In the genomic region with DNA sequence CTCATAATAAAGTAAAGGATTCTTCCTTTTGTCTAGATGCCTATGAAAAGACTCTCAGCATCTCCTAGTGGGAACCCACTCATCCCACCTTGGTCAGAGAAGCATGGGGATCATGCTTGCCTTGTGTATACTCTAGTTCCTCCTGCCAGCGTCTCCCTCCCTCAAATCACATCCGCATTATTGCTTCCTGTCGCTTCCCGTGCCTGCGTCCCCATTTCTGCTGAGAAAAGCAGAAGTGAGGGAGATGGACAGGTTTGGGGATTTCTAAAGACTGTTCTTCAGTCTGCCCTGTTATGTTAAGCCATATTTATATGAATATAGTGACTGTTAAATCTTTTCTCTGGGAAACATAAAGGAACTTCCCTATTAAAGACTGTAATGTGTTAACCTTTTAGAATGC, we compare ENCODE assay signal across 31 mouse cellular contexts. TPM values are rescaled to one million over a fixed set of nuclear protein-coding genes. Genes with fewer than 3 reads are reported as not detected.
DNase-seq lines count a peak whose midpoint lies in the region; ATAC-seq lines count a peak whose summit lies in the region.
"Had no signal": no experiment of that assay in that cellular context is flagged by ENCODE, and none has a peak within 500 bp of the region (broad histone marks: within the 10 kb centered on the region; RNA-seq: fewer than 3 reads in every experiment).

No protein-coding gene starts in this region.

- no peaks in the 10 kb centered on the region for H3K4me1 ChIP-seq in forebrain, embryonic 11.5 days (replicated peaks; ENCODE audit: control insufficient read depth, insufficient read depth, low read length)
- no peaks in the 10 kb centered on the region for H3K4me1 ChIP-seq in forebrain, embryonic 13.5 days
- H3K4me1 ChIP-seq: forebrain, embryonic 10.5 days; heart, embryonic 10.5 days; hindbrain, embryonic 13.5 days; midbrain, embryonic 10.5 days; midbrain, embryonic 15.5 days; neural tube, embryonic 12.5 days; stomach, embryonic 15.5 days had no signal

- WGBS in forebrain, embryonic 11.5 days, result 89% methylated on average over 5 of the region's 5 CpGs
- 83% methylated on average over 5 of the region's 5 CpGs for WGBS in forebrain, embryonic 13.5 days

- no peak overlapping the region for H3K9ac ChIP-seq in forebrain, embryonic 11.5 days (ENCODE audit: low read length)
- no peak overlapping the region for H3K9ac ChIP-seq in forebrain, embryonic 13.5 days
- H3K9ac ChIP-seq: embryonic facial prominence, embryonic 13.5 days; hindbrain, embryonic 13.5 days; midbrain, embryonic 15.5 days; neural tube, embryonic 12.5 days; stomach, embryonic 15.5 days had no signal

- no peak overlapping the region for H3K4me2 ChIP-seq in forebrain, embryonic 11.5 days (ENCODE audit: low read depth, low read length, severe bottlenecking)
- no peak overlapping the region for H3K4me2 ChIP-seq in forebrain, embryonic 13.5 days
- H3K4me2 ChIP-seq: embryonic facial prominence, embryonic 13.5 days; hindbrain, embryonic 13.5 days; liver, embryonic 11.5 days; midbrain, embryonic 15.5 days; neural tube, embryonic 12.5 days; stomach, embryonic 15.5 days had no signal

- peak; percentile 33 for DNase-seq in forebrain, embryonic 11.5 days (ENCODE audit: low spot score)
- DNase-seq in lung, postnatal 25 days (ENCODE audit: low spot score), result peak; percentile 14
- DNase-seq in lung, postnatal 10 days, result no peak
- no peak for DNase-seq in cerebellum, postnatal 25 days
- DNase-seq in embryo, embryonic 11 days, result no peak
- DNase-seq: adrenal gland, adult 2 months; adrenal gland, postnatal 36 days; cerebellum, adult 8-10 months; cerebellum, postnatal 36 days; gastrocnemius, postnatal 10 days; heart, postnatal 36 days; kidney, adult 8-10 months; kidney, postnatal 10 days; layer of hippocampus, adult 9-11 months; right cerebral cortex, postnatal 4 days; thymus, postnatal 14 days had no signal

- H3K9me3 ChIP-seq in forebrain, embryonic 11.5 days (ENCODE audit: control insufficient read depth, low read length), result no peaks in the 10 kb centered on the region
- H3K9me3 ChIP-seq in forebrain, embryonic 13.5 days (replicated peaks), result no peaks in the 10 kb centered on the region
- H3K9me3 ChIP-seq: embryonic facial prominence, embryonic 13.5 days; forebrain, embryonic 10.5 days; heart, embryonic 10.5 days; hindbrain, embryonic 13.5 days; midbrain, embryonic 10.5 days; midbrain, embryonic 15.5 days; neural tube, embryonic 12.5 days; stomach, embryonic 15.5 days had no signal

- no peaks in the 10 kb centered on the region for H3K27me3 ChIP-seq in forebrain, embryonic 11.5 days (ENCODE audit: control insufficient read depth, insufficient read depth, low read length)
- H3K27me3 ChIP-seq in forebrain, embryonic 13.5 days, result no peaks in the 10 kb centered on the region
- H3K27me3 ChIP-seq: embryonic facial prominence, embryonic 13.5 days; hindbrain, embryonic 13.5 days; midbrain, embryonic 15.5 days; neural tube, embryonic 12.5 days; stomach, embryonic 15.5 days had no signal

- ATAC-seq in forebrain, embryonic 11.5 days (replicated peaks; ENCODE audit: low FRiP score), result no peak
- no peak for ATAC-seq in forebrain, embryonic 13.5 days
- peak; percentile 97 for ATAC-seq in granulocyte monocyte progenitor cell, adult 5-6 weeks (replicated peaks; ENCODE audit: poor library complexity, severe bottlenecking)
- peak; percentile 83 for ATAC-seq in monocyte, adult 5-6 weeks (replicated peaks; ENCODE audit: insufficient number of reproducible peaks, low FRiP score, low TSS enrichment, poor library complexity, severe bottlenecking)
- ATAC-seq: intestine, embryonic 16.5 days; midbrain, embryonic 15.5 days had no signal

- no peaks in the 10 kb centered on the region for H3K36me3 ChIP-seq in forebrain, embryonic 11.5 days (ENCODE audit: control insufficient read depth, insufficient read depth, low read length)
- no peaks in the 10 kb centered on the region for H3K36me3 ChIP-seq in forebrain, embryonic 13.5 days (ENCODE audit: poor library complexity, severe bottlenecking)
- H3K36me3 ChIP-seq: embryonic facial prominence, embryonic 13.5 days; forebrain, embryonic 10.5 days; heart, embryonic 10.5 days; hindbrain, embryonic 13.5 days; midbrain, embryonic 10.5 days; midbrain, embryonic 15.5 days; neural tube, embryonic 12.5 days; stomach, embryonic 15.5 days had no signal

- no peak overlapping the region for H3K27ac ChIP-seq in forebrain, embryonic 11.5 days (ENCODE audit: low read depth, low read length)
- no peak overlapping the region for H3K27ac ChIP-seq in forebrain, embryonic 13.5 days
- H3K27ac ChIP-seq: embryonic facial prominence, embryonic 13.5 days; forebrain, embryonic 10.5 days; heart, embryonic 10.5 days; hindbrain, embryonic 13.5 days; macrophage; midbrain, embryonic 10.5 days; midbrain, embryonic 15.5 days; neural tube, embryonic 12.5 days; stomach, embryonic 15.5 days had no signal

- H3K4me3 ChIP-seq in forebrain, embryonic 11.5 days (ENCODE audit: low read depth, low read length), result no peak overlapping the region
- H3K4me3 ChIP-seq in forebrain, embryonic 13.5 days, result no peak overlapping the region
- H3K4me3 ChIP-seq: embryonic facial prominence, embryonic 13.5 days; forebrain, embryonic 10.5 days; heart, embryonic 10.5 days; hindbrain, embryonic 13.5 days; midbrain, embryonic 10.5 days; midbrain, embryonic 15.5 days; myocyte; neural tube, embryonic 12.5 days; stomach, embryonic 15.5 days had no signal

RNA-seq across cellular contexts. Expression of gene Psma6, which starts 23.1 kb away (rescaled TPM):
- 425 and 448 TPM in 2 replicates for polyA plus RNA-seq in forebrain, embryonic 11.5 days (2014; fragmentation: Nextera tagmentation; extraction: Ambion mirVana)
- 505 and 510 TPM in 2 replicates for polyA plus RNA-seq in forebrain, embryonic 13.5 days (2015; fragmentation: Nextera tagmentation; extraction: Ambion mirVana)
- 302 and 383 TPM in 2 replicates for total RNA-seq in granulocyte monocyte progenitor cell, adult 5-6 weeks (2014; fragmentation: Nextera tagmentation)
- 365 and 381 TPM in 2 replicates for total RNA-seq in granulocyte monocyte progenitor cell, adult 5-6 weeks (2017)
- 235 to 325 TPM (median 287 TPM) in 3 replicates for total RNA-seq in monocyte, adult 5-6 weeks (2017)

RNA-seq across cellular contexts. Expression of gene Ppp2r3c, which starts 58.1 kb away (rescaled TPM):
- polyA plus RNA-seq in forebrain, embryonic 11.5 days (2014; fragmentation: Nextera tagmentation; extraction: Ambion mirVana), result 28.4 and 35.8 TPM in 2 replicates
- 27.1 and 28.1 TPM in 2 replicates for polyA plus RNA-seq in forebrain, embryonic 13.5 days (2015; fragmentation: Nextera tagmentation; extraction: Ambion mirVana)
- 25.8 and 31.2 TPM in 2 replicates for total RNA-seq in granulocyte monocyte progenitor cell, adult 5-6 weeks (2014; fragmentation: Nextera tagmentation)
- total RNA-seq in granulocyte monocyte progenitor cell, adult 5-6 weeks (2017), result 28.6 and 30.4 TPM in 2 replicates
- total RNA-seq in monocyte, adult 5-6 weeks (2017), result 28.2 to 34.0 TPM (median 32.2 TPM) in 3 replicates

Comparison
In these comparisons a context has a peak if more than half of its experiments do, and no peak if none do; other contexts are left out.
1. DNase-seq: peak in forebrain, embryonic 11.5 days (single experiment) and lung, postnatal 25 days (single experiment); none in lung, postnatal 10 days (single experiment), cerebellum, postnatal 25 days (0 of 2) and embryo, embryonic 11 days (single experiment).
2. ATAC-seq: peak in granulocyte monocyte progenitor cell, adult 5-6 weeks (single experiment) and monocyte, adult 5-6 weeks (single experiment); none in forebrain, embryonic 11.5 days (single experiment) and forebrain, embryonic 13.5 days (single experiment).